Mouse (Mus musculus) embryonic fibroblast, embryonic 13.5 days (primary cell): ENCODE results near the gene Vdac2. TPM values are rescaled to one million over a fixed set of nuclear protein-coding genes. Genes with fewer than 3 reads are reported as not detected.
A peak's percentile ranks its signal among the peaks of the same experiment; 100 is the strongest.

Source experiments
- H3K27ac ChIP-seq: 2 replicates; pipeline ENCODE4 v1.5.1; 2012; ENCODE audit warnings: low read length, control low read depth, inconsistent platforms; ENCODE audit not compliant: insufficient read depth
- H3K4me1 ChIP-seq: 2 replicates; pipeline ENCODE4 v1.6.1; 2011; ENCODE audit warnings: low read length; ENCODE audit not compliant: control insufficient read depth, insufficient read depth
- H3K4me3 ChIP-seq: 2 replicates; pipeline ENCODE4 v1.5.1; 2011; ENCODE audit warnings: mild to moderate bottlenecking, control low read depth, low read length; ENCODE audit not compliant: insufficient read depth
- CTCF ChIP-seq: IDR thresholded peaks from 2 replicates; pipeline ENCODE4 v1.5.1; 2011; ENCODE audit warnings: mild to moderate bottlenecking, control low read depth, low read length, moderate library complexity, borderline replicate concordance; ENCODE audit not compliant: insufficient read depth
- POLR2A ChIP-seq: IDR thresholded peaks from 2 replicates; pipeline ENCODE4 v1.6.1; 2011; ENCODE audit warnings: low read depth, mild to moderate bottlenecking, control low read depth, low read length, moderate library complexity
- polyA plus RNA-seq: library from polyadenylated mRNA; stranded (reverse); fragments of >200 nt; gene quantifications from 2 replicates; pipeline ENCODE4 v1.2.4, GENCODE M21; 2011; ENCODE audit warnings: low read depth; ENCODE audit not compliant: missing spikeins, insufficient read length

Vdac2 gene
- 232 and 288 TPM in 2 replicates for polyA plus RNA-seq

DNA sequence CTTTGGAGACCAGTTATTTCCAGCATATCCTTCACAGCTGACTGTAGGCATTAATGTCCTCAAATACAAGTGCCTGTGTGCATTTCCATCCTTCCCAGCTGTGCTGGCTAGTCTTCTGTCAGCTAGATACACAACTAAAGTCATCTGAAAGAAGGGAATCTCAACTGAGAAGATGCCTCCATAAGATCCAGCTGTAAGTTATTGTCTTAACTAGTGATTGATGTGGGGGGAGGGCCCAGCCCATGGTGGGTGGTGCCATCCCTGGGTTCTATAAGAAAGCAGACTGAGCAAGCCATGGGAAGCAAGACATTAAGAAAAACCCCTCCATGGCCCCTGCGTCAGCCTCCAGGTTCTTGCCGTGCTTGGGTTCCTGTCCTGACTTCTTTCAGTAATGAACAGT, at the start of gene Vdac2:
TSS of gene Vdac2 (plus strand) at position 301 of the 400 bp plus-strand sequence.
- peaks cover 14% of the 10 kb centered on the region for H3K4me1 ChIP-seq
- 0 out of 2 replicates have a peak within 1 kb of the TSS, but pooled peaks have one; percentile 8 for H3K27ac ChIP-seq
- no peak within 1 kb of the TSS for H3K4me3 ChIP-seq
- TF ChIP-seq POLR2A (no peak), CTCF (no peak)

DNA sequence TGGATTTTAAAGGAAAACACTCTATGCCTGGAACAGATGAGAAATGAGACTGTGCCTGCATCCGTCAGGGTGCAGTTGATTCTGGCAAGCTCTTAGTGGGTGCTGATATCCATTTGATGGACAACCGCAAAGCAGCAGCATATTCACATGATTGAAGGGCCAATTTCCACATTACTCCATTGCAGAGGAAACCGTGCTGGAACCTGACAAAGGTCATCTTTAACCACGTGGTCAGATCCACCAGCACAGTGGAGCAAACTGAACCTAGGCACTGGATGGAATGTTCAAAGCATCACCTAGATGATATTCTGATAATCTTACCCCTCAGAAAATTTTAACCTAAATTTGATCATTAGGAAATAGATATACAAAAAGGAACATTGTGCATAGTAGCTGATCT, 48.8 kb upstream of the Vdac2 start:
- Histone ChIP-seq H3K27ac (no peak overlapping the region), H3K4me3 (no peak overlapping the region), H3K4me1 (peaks cover 4% of the 10 kb centered on the region)
- TF ChIP-seq CTCF: no peak
- no peak for TF ChIP-seq POLR2A

DNA sequence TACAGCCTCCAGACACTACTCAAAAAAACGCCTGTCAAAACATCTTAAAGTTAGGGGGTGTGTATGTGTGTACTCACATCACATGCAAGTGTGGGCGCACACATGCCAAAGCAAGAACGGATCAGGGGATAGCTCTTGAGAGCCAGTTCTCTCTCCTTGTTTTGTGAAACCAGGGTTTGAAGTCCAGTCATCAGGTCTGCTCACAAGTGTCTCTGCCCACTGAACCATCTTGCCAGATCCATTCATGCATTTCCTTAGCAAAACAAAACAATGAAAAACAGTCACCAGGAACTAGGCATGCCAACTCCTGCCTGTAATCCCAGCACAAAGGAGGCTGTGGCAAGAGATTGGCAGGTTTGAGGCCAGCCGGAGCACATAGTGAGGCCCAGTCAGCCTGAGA, 38.5 kb upstream of the Vdac2 start:
- Histone ChIP-seq H3K4me3 (no peak overlapping the region), H3K4me1 (no peaks in the 10 kb centered on the region), H3K27ac (no peak overlapping the region)
- TF ChIP-seq CTCF (no peak), POLR2A (no peak)

DNA sequence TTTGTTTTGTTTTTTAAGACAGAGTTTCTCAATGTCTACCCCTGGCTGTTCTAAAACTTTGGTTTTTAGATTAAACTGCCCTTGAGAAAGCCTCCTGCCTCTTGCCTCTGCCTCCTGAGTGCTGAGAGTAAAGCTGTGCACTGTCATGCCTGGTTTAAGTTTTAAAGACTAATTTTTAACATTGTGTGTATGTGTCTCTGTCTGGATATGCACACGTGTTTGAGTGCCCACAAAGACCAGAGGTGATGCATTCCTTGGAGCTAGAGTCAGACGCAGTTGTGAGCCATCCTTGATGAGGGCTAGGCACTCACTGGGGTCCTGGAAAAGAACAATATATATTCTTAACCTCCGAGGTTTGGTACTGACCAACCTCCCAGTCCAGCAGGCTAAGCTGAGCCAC, 37.7 kb upstream of the Vdac2 start:
- TF ChIP-seq POLR2A (no peak), CTCF (no peak)
- Histone ChIP-seq H3K4me1 (no peaks in the 10 kb centered on the region), H3K27ac (no peak overlapping the region)

DNA sequence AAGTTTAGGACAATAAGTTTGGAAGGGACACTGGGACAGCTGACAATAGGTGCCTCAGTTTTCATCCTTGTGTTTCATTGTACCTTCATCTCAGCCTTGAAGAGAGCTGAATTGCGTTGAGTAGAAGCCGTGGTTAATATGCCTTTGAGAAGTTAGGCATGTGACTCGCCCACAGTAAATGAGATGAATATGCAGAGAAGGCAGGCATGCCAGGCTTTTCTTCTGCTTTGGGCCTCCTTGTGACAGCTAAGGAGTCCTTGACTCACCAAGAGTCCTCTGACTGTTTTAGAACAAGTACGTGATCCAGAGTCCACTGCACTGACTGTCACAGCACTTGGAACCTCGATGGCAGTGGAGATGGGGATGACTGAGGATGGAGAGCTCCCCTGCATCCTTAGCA, 36.9 kb upstream of the Vdac2 start:
- no peak for TF ChIP-seq POLR2A
- no peak for TF ChIP-seq CTCF
- no peak overlapping the region for H3K4me3 ChIP-seq
- no peaks in the 10 kb centered on the region for H3K4me1 ChIP-seq
- H3K27ac ChIP-seq: no peak overlapping the region

More for the DNA sequence above, 37.7 kb upstream of the Vdac2 start:
- no peak overlapping the region for H3K4me3 ChIP-seq

DNA sequence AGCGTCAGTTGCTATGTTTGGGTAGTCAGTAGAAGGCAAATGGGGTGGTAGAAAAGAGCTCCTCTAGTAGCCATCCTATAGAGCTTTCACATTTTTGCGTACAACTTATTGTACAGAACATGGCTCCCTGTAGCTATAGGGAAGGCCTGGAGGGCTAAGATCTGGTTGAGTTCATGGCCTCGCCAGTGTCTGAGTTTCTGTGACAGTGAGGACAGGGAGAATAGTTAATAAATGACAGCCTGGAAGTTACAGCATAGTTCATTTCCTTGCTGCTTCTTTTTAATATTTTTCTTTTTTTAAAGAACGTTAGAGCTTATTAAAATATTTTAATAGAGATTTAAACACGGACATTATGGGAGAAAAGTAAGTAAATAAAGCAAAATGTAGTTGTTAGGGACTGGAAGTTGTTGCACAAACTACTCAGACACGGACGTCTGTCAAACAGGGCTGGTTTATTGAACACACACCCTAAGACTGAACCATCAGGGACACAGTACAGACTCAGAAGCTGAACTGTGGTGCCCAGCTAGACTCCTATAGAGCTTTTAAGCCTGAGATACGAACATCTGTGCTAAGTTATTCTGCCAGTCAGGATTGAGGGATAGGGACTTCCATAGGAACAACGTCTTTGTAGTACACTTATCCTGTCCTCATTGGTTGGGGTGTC, 34.3 kb upstream of the Vdac2 start:
- TF ChIP-seq CTCF (no peak), POLR2A (no peak)
- no peak overlapping the region for H3K27ac ChIP-seq
- no peak overlapping the region for H3K4me3 ChIP-seq
- no peaks in the 10 kb centered on the region for H3K4me1 ChIP-seq

DNA sequence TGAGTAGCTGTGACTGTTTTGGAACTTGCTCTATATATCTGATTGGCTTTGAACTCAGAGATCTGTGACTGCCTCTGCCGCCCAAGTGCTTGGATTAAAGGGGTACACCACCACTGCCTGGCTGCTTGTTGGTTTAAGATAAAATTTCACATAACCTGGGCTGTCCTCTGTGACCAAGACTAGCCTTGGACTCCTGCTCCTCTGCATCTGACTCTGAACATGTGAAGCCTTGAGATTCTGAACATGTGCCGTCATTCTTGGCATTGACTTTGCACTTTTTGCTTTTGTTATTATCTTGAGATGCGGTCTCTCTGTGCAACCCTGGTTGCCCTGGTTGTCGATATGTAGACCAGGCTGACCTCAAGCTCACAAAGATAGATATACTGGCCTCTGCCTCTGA, 33.3 kb upstream of the Vdac2 start:
- H3K4me1 ChIP-seq: no peaks in the 10 kb centered on the region
- no peak overlapping the region for H3K4me3 ChIP-seq
- no peak for TF ChIP-seq POLR2A
- TF ChIP-seq CTCF: no peak
- no peak overlapping the region for H3K27ac ChIP-seq

DNA sequence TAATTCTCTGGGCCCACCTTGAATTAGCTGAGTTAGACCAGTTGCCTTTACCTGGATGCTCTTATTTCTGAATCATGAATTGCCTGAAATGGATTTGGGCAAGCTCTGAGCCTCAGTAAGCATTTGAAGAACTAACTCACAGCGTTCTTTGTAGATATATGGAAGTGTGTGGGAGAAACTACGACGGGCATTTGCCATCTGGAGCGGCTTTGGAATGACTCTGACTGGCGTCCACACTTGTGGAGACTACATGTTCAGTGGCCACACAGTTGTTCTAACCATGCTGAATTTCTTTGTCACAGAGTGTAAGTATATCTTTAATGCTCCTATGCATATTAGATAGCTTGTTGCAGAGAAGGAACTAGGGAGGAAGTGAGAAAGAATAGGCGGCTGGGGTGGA, 32.8 kb upstream of the Vdac2 start:
- no peak overlapping the region for H3K4me3 ChIP-seq
- no peak for TF ChIP-seq POLR2A
- no peak for TF ChIP-seq CTCF
- H3K27ac ChIP-seq: no peak overlapping the region
- no peaks in the 10 kb centered on the region for H3K4me1 ChIP-seq

DNA sequence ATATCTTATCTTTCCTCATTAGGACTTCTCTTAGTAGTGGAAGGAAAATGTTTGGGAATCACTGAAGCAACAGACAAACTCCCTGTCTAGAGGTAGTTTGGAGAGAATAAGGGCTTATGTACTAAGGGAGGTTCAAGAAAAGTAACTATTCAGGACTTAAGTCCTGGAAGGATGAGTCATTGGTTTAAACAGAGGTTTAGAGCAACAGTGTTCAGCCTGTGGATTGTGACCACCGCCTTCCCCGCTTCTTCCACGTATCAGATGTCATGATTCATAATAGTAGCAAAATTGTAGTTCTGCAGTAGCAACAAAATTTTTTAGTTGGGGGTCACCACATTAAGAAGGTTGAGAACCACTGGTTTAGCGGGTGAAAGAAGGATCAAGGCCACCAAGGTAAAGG, 24.4 kb upstream of the Vdac2 start:
- TF ChIP-seq POLR2A (no peak), CTCF (no peak)
- peak overlapping the region; percentile 10; the same call in 1 of the 2 replicates for H3K27ac ChIP-seq
- no peak overlapping the region for H3K4me3 ChIP-seq
- peaks cover 3% of the 10 kb centered on the region for H3K4me1 ChIP-seq

DNA sequence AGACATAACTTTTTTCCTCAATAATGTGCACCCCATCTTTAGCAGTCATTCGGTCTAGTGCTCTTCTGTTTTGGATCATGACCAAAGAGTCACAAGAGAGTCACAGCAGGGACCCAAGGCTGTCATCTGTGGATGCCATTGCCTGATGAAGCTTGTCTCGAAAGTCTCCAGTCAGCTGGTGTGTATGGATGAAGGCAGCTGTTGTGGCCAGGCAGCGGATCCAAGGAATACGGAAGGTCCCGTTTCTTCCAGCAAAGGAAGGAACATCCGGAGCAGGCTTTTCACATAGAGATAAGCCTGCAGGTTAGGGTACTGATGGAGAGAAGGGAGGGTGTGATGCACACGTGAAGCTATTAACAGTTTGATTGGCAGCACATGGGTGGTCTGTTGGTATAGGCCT, 23.4 kb upstream of the Vdac2 start:
- no peak for TF ChIP-seq CTCF
- TF ChIP-seq POLR2A: no peak
- Histone ChIP-seq H3K4me3 (no peak overlapping the region), H3K27ac (no peak overlapping the region), H3K4me1 (peaks cover 7% of the 10 kb centered on the region)

DNA sequence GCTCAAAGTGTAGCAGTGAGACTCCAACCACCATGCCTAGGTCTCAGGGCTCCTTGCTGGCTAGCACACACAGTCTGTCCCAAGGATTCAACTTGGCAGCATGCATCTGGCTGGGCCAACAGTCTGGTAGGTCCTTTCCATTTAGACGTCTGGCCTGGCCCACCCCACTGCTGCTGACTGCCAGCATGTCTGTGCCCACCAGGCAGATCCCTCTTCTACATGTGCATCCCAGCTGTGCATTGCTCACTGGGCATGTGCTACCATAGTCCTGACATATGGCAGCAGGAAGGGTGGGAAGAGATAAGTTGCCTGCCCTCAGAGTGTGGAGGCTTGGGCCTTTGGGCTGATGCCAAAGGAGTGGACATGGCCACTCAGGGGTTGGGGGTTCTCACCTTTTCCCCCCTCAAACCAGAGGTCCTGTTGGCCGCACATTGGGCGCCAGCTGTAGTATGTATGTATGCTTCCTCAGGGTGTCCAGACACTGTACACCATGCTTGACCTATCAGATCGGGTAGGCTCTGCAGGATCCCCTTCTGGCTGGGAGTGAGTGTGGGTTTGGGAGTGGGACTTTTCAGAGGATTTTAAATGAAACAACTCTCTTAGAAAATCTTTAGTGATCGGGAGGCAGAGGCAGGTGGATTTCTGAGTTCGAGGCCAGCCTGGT, 22.4 kb upstream of the Vdac2 start:
- no peak overlapping the region for H3K27ac ChIP-seq
- peaks cover 7% of the 10 kb centered on the region for H3K4me1 ChIP-seq
- TF ChIP-seq CTCF: no peak
- TF ChIP-seq POLR2A: no peak
- H3K4me3 ChIP-seq: no peak overlapping the region
